8 mouse cellular contexts compared by ENCODE assay signal in genomic region chr3:103914010-103914669, GRCm38 (mm10). TPM values are rescaled to one million over a fixed set of nuclear protein-coding genes. Genes with fewer than 3 reads are reported as not detected.
DNase-seq lines count a peak whose midpoint lies in the region; ATAC-seq and TF ChIP-seq lines count a peak whose summit lies in the region.

Gene Rsbn1 (plus strand): TSS chr3:103914120.

- DNase-seq in c-Kit-positive CD71-positive TER-119-positive erythroid progenitor cells, embryonic 14.5 days (ENCODE audit: low spot score): peak; percentile 96
- peak; percentile 99 for DNase-seq in heart, postnatal 0 days (ENCODE audit: low spot score)
- peak; percentile 94 to 97 for DNase-seq in kidney, postnatal 4 days

- 0 out of 2 replicates have a peak, but pooled peaks cover 4% of the 10 kb centered on the region for H3K36me3 ChIP-seq in E14TG2a.4 (ENCODE audit: insufficient read depth, low read length)
- H3K36me3 ChIP-seq in forebrain, embryonic 12.5 days (replicated peaks): no peaks in the 10 kb centered on the region
- H3K36me3 ChIP-seq in heart, postnatal 0 days (replicated peaks; ENCODE audit: control insufficient read depth, insufficient read depth, low read length): no peaks in the 10 kb centered on the region
- no peaks in the 10 kb centered on the region for H3K36me3 ChIP-seq in liver, embryonic 16.5 days (ENCODE audit: control insufficient read depth, insufficient read depth)
- H3K36me3 ChIP-seq in neural tube, embryonic 13.5 days: no peaks in the 10 kb centered on the region
- H3K36me3 ChIP-seq in testis, adult 2 months (ENCODE audit: control insufficient read depth, insufficient read depth, low read length): peaks cover 7% of the 10 kb centered on the region

- no peak for TF ChIP-seq CTCF in E14TG2a.4 (conservative IDR thresholded peaks at IDR 0.05; ENCODE audit: low read length)
- no peak for TF ChIP-seq CTCF in heart, postnatal 0 days (IDR thresholded peaks at IDR 0.05; ENCODE audit: low read depth)
- TF ChIP-seq CTCF in testis, adult 2 months (IDR thresholded peaks at IDR 0.05; ENCODE audit: control insufficient read depth, insufficient read depth, insufficient replicate concordance, low read depth, low read length): 0 out of 2 replicates have a peak, but pooled peaks have one; percentile 16

- peak within 1 kb of the TSS; percentile 98 for H3K4me3 ChIP-seq in E14TG2a.4 (replicated peaks; ENCODE audit: low read length)
- H3K4me3 ChIP-seq in forebrain, embryonic 12.5 days (replicated peaks): peak within 1 kb of the TSS; percentile 97
- peak within 1 kb of the TSS; percentile 76 for H3K4me3 ChIP-seq in heart, postnatal 0 days (ENCODE audit: low read depth, low read length)
- peak within 1 kb of the TSS; percentile 99 for H3K4me3 ChIP-seq in liver, embryonic 16.5 days (ENCODE audit: low read depth, low read length)
- peak within 1 kb of the TSS; percentile 99 for H3K4me3 ChIP-seq in neural tube, embryonic 13.5 days
- H3K4me3 ChIP-seq in testis, adult 2 months (ENCODE audit: control insufficient read depth, low read depth, low read length): peak within 1 kb of the TSS; percentile 100

- ATAC-seq in forebrain, embryonic 12.5 days (ENCODE audit: low FRiP score): peak; percentile 100
- ATAC-seq in heart, postnatal 0 days (ENCODE audit: insufficient read depth, low read depth): peak; percentile 100
- peak; percentile 97 for ATAC-seq in liver, embryonic 16.5 days (ENCODE audit: low read depth)
- ATAC-seq in neural tube, embryonic 13.5 days (ENCODE audit: low read depth): peak; percentile 100

- no peaks in the 10 kb centered on the region for H3K27me3 ChIP-seq in E14TG2a.4 (ENCODE audit: insufficient read depth, low read length)
- no peaks in the 10 kb centered on the region for H3K27me3 ChIP-seq in forebrain, embryonic 12.5 days
- H3K27me3 ChIP-seq in heart, postnatal 0 days (ENCODE audit: control insufficient read depth, insufficient read depth, low read length): no peaks in the 10 kb centered on the region
- no peaks in the 10 kb centered on the region for H3K27me3 ChIP-seq in liver, embryonic 16.5 days (ENCODE audit: control insufficient read depth, insufficient read depth, low read depth, low read length)
- H3K27me3 ChIP-seq in neural tube, embryonic 13.5 days: no peaks in the 10 kb centered on the region
- no peaks in the 10 kb centered on the region for H3K27me3 ChIP-seq in testis, adult 2 months (ENCODE audit: control insufficient read depth, insufficient read depth, low read length)

- peak within 1 kb of the TSS; percentile 67 for H3K4me2 ChIP-seq in forebrain, embryonic 12.5 days
- peak within 1 kb of the TSS; percentile 74 for H3K4me2 ChIP-seq in heart, postnatal 0 days (ENCODE audit: low read depth, low read length)
- H3K4me2 ChIP-seq in liver, embryonic 16.5 days (ENCODE audit: low read depth, low read length): peak within 1 kb of the TSS; percentile 96
- H3K4me2 ChIP-seq in neural tube, embryonic 13.5 days: peak within 1 kb of the TSS; percentile 85

- peak within 1 kb of the TSS; percentile 94 for H3K27ac ChIP-seq in forebrain, embryonic 12.5 days
- peak within 1 kb of the TSS; percentile 93 for H3K27ac ChIP-seq in heart, postnatal 0 days (ENCODE audit: low read depth)
- H3K27ac ChIP-seq in liver, embryonic 16.5 days (ENCODE audit: low read length): peak within 1 kb of the TSS; percentile 96
- H3K27ac ChIP-seq in neural tube, embryonic 13.5 days (replicated peaks): peak within 1 kb of the TSS; percentile 96
- peak within 1 kb of the TSS; percentile 97 for H3K27ac ChIP-seq in testis, adult 2 months (ENCODE audit: control insufficient read depth, insufficient read depth, low read depth, low read length)

- TF ChIP-seq EP300 in heart, postnatal 0 days (IDR thresholded peaks at IDR 0.05; ENCODE audit: low read depth): peak; percentile 65; the same call in 1 of the 2 replicates

- WGBS in forebrain, embryonic 12.5 days: under 1% methylated on average over 47 of the region's 55 CpGs
- WGBS in heart, postnatal 0 days: under 1% methylated on average over 55 of the region's 55 CpGs
- under 1% methylated on average over 53 of the region's 55 CpGs for WGBS in liver, embryonic 16.5 days (ENCODE audit: insufficient replicate concordance)
- WGBS in neural tube, embryonic 13.5 days: under 1% methylated on average over 51 of the region's 55 CpGs

- H3K4me1 ChIP-seq in E14TG2a.4 (replicated peaks; ENCODE audit: low read depth, low read length): peaks cover 25% of the 10 kb centered on the region
- peaks cover 14% of the 10 kb centered on the region for H3K4me1 ChIP-seq in forebrain, embryonic 12.5 days
- peaks cover 11% of the 10 kb centered on the region for H3K4me1 ChIP-seq in heart, postnatal 0 days (ENCODE audit: control insufficient read depth, insufficient read depth)
- peaks cover 8% of the 10 kb centered on the region for H3K4me1 ChIP-seq in liver, embryonic 16.5 days (ENCODE audit: control insufficient read depth, low read depth, low read length)
- peaks cover 25% of the 10 kb centered on the region for H3K4me1 ChIP-seq in neural tube, embryonic 13.5 days (replicated peaks)
- no peaks in the 10 kb centered on the region for H3K4me1 ChIP-seq in testis, adult 2 months (ENCODE audit: control insufficient read depth, insufficient read depth, low read length)

- peak; percentile 91 for TF ChIP-seq POLR2A in testis, adult 2 months (IDR thresholded peaks at IDR 0.05; ENCODE audit: control insufficient read depth, low read depth, low read length)

- H3K9me3 ChIP-seq in E14TG2a.4 (ENCODE audit: low read length): no peaks in the 10 kb centered on the region
- no peaks in the 10 kb centered on the region for H3K9me3 ChIP-seq in forebrain, embryonic 12.5 days
- H3K9me3 ChIP-seq in heart, postnatal 0 days (replicated peaks; ENCODE audit: control insufficient read depth, low read length): no peaks in the 10 kb centered on the region
- H3K9me3 ChIP-seq in liver, embryonic 16.5 days (replicated peaks; ENCODE audit: control insufficient read depth, low read length): no peaks in the 10 kb centered on the region
- H3K9me3 ChIP-seq in neural tube, embryonic 13.5 days: no peaks in the 10 kb centered on the region

- peak within 1 kb of the TSS; percentile 96 for H3K9ac ChIP-seq in forebrain, embryonic 12.5 days
- H3K9ac ChIP-seq in heart, postnatal 0 days (replicated peaks; ENCODE audit: low read depth, low read length): peak within 1 kb of the TSS; percentile 83
- peak within 1 kb of the TSS; percentile 93 for H3K9ac ChIP-seq in liver, embryonic 16.5 days (ENCODE audit: low read depth, low read length)
- H3K9ac ChIP-seq in neural tube, embryonic 13.5 days: peak within 1 kb of the TSS; percentile 97

RNA-seq across cellular contexts. Expression of gene Rsbn1, which starts in this region (rescaled TPM):
- 23.2 and 25.2 TPM in 2 replicates for polyA plus RNA-seq in forebrain, embryonic 12.5 days (2016; fragmentation: Nextera tagmentation; extraction: Ambion mirVana)
- 5.2 and 7.9 TPM in 2 replicates for total RNA-seq in heart, postnatal 0 days (2014; rRNA removed; ENCODE audit: low replicate concordance)
- 4.7 and 4.8 TPM in 2 replicates for polyA plus RNA-seq in heart, postnatal 0 days (2015; fragmentation: Nextera tagmentation; extraction: Ambion mirVana)
- 3.1 and 3.2 TPM in 2 replicates for polyA plus RNA-seq in liver, embryonic 16.5 days (2015; fragmentation: Nextera tagmentation; extraction: Ambion mirVana)
- 19.4 and 19.8 TPM in 2 replicates for polyA plus RNA-seq in neural tube, embryonic 13.5 days (2015; fragmentation: Nextera tagmentation; extraction: Ambion mirVana)
- 22.1 TPM in 2 replicates for polyA plus RNA-seq in testis, adult 2 months (2012; rRNA removed)

Comparison
In these comparisons a context has a peak if more than half of its experiments do, and no peak if none do; other contexts are left out.
1. Peak in every context shown above with its lines: DNase-seq, ATAC-seq, H3K4me3 ChIP-seq and H3K27ac ChIP-seq.